Mouse (Mus musculus) hindbrain, embryonic 16.5 days (tissue): Measurements from ENCODE around the gene Slc8a3. TPM values are rescaled to one million over a fixed set of nuclear protein-coding genes. Genes with fewer than 3 reads are reported as not detected.

ENCODE experiments used
- ATAC-seq: fragments of 200-750 bp; cut with Nextera tagmentation; 2 replicates; pipeline ENCODE4 v1.8.0; 2017; ENCODE audit warnings: moderate TSS enrichment, moderate library complexity
- H3K27ac ChIP-seq: fragments of 300-500 bp; sonication (generic); 2 replicates; pipeline ENCODE4 v1.5.1; 2014; ENCODE audit warnings: low read depth, mild to moderate bottlenecking, control low read depth, low read length, moderate library complexity
- H3K27me3 ChIP-seq: fragments of 300-500 bp; sonication (generic); replicated peaks from 2 replicates; pipeline ENCODE4 v1.6.1; 2014; ENCODE audit warnings: low read length; ENCODE audit not compliant: control insufficient read depth, insufficient read depth
- H3K36me3 ChIP-seq: fragments of 300-500 bp; sonication (generic); 2 replicates; pipeline ENCODE4 v1.6.1; 2014; ENCODE audit warnings: mild to moderate bottlenecking, low read length, moderate library complexity, mixed read lengths; ENCODE audit not compliant: control insufficient read depth, insufficient read depth
- H3K4me1 ChIP-seq: fragments of 300-500 bp; sonication (generic); 2 replicates; pipeline ENCODE4 v1.6.1; 2014; ENCODE audit warnings: low read depth, low read length; ENCODE audit not compliant: control insufficient read depth, insufficient read depth
- H3K4me2 ChIP-seq: fragments of 300-500 bp; sonication (generic); 2 replicates; pipeline ENCODE4 v1.6.1; 2014; ENCODE audit warnings: mild to moderate bottlenecking, low read length, control low read depth, moderate library complexity
- H3K4me3 ChIP-seq: fragments of 300-500 bp; sonication (generic); 2 replicates; pipeline ENCODE4 v1.5.1; 2014; ENCODE audit warnings: mild to moderate bottlenecking, low read length, control low read depth, moderate library complexity
- H3K9ac ChIP-seq: fragments of 300-500 bp; sonication (generic); 2 replicates; pipeline ENCODE4 v1.6.1; 2014; ENCODE audit warnings: low read depth, mild to moderate bottlenecking, control low read depth, low read length, moderate library complexity
- H3K9me3 ChIP-seq: fragments of 300-500 bp; sonication (generic); 2 replicates; pipeline ENCODE4 v1.6.1; 2014; ENCODE audit warnings: mild to moderate bottlenecking, low read length, moderate library complexity; ENCODE audit not compliant: control insufficient read depth
- WGBS: fragments of 180-500 bp; shearing (Covaris S2); extraction: QIAGEN DNeasy Blood & Tissue Kit; methylation state at CpG from one replicate; pipeline ENCODE4 v1.1.7; 2014; 5-methylcytosine and 5-hydroxymethylcytosine counted together
- polyA plus RNA-seq: library from polyadenylated mRNA; unstranded; fragments of >200 nt; fragmentation: Nextera tagmentation; extraction: Ambion mirVana; gene quantifications from 2 replicates; pipeline ENCODE4 v1.2.1, GENCODE M21; 2015

Slc8a3 gene
- polyA plus RNA-seq, 1 experiment from 2014 or later = 11.2 TPM

GRCm38 (mm10) chr12:81173893-81174292 lies 159.1 kb downstream of the Slc8a3 start:
- Histone ChIP-seq H3K4me1 (no peaks in the 10 kb centered on the region), H3K9ac (no peak overlapping the region), H3K27ac (no peak overlapping the region), H3K27me3 (no peaks in the 10 kb centered on the region), H3K36me3 (no peaks in the 10 kb centered on the region), H3K4me2 (no peak overlapping the region), H3K4me3 (no peak overlapping the region), H3K9me3 (no peaks in the 10 kb centered on the region)
- no peak for ATAC-seq
- WGBS = 89% methylated on average over 4 of the region's 4 CpGs

GRCm38 (mm10) chr12:81173011-81173410 lies 160.0 kb downstream of the Slc8a3 start:
- no peaks in the 10 kb centered on the region for H3K27me3 ChIP-seq
- H3K4me1 ChIP-seq = no peaks in the 10 kb centered on the region
- H3K4me2 ChIP-seq = no peak overlapping the region
- no peak overlapping the region for H3K27ac ChIP-seq
- no peaks in the 10 kb centered on the region for H3K9me3 ChIP-seq
- 88% methylated on average over 3 of the region's 3 CpGs for WGBS
- H3K4me3 ChIP-seq = no peak overlapping the region
- H3K36me3 ChIP-seq = no peaks in the 10 kb centered on the region
- ATAC-seq = no peak
- no peak overlapping the region for H3K9ac ChIP-seq

GRCm38 (mm10) chr12:81170076-81170475 lies 162.9 kb downstream of the Slc8a3 start:
- no peaks in the 10 kb centered on the region for H3K9me3 ChIP-seq
- H3K9ac ChIP-seq = no peak overlapping the region
- WGBS = 85% methylated on average over 2 of the region's 2 CpGs
- ATAC-seq = no peak
- no peak overlapping the region for H3K27ac ChIP-seq
- H3K4me1 ChIP-seq = peaks cover 13% of the 10 kb centered on the region
- H3K4me3 ChIP-seq = no peak overlapping the region
- no peak overlapping the region for H3K4me2 ChIP-seq
- no peaks in the 10 kb centered on the region for H3K36me3 ChIP-seq
- H3K27me3 ChIP-seq = no peaks in the 10 kb centered on the region

- no peak overlapping the region for H3K9ac ChIP-seq
- no peaks in the 10 kb centered on the region for H3K36me3 ChIP-seq
- H3K9me3 ChIP-seq = no peaks in the 10 kb centered on the region
- H3K4me1 ChIP-seq = peaks cover 13% of the 10 kb centered on the region
- 86% methylated on average over 2 of the region's 2 CpGs for WGBS
- H3K27me3 ChIP-seq = no peaks in the 10 kb centered on the region
- no peak overlapping the region for H3K4me3 ChIP-seq
- no peak overlapping the region for H3K4me2 ChIP-seq
- H3K27ac ChIP-seq = no peak overlapping the region
- ATAC-seq = no peak
These were observed 164.5 kb downstream of the Slc8a3 start for GRCm38 (mm10) chr12:81168494-81168893.

- WGBS = 91% methylated on average over 7 of the region's 7 CpGs
- no peak for ATAC-seq
- H3K27ac ChIP-seq = no peak overlapping the region
These were observed 164.9 kb downstream of the Slc8a3 start for GRCm38 (mm10) chr12:81168031-81168430.

GRCm38 (mm10) chr12:81167142-81167541 lies 165.8 kb downstream of the Slc8a3 start:
- peak; percentile 44; the same call in 1 of the 2 replicates for ATAC-seq
- WGBS = 64% methylated on average over 9 of the region's 9 CpGs

More at GRCm38 (mm10) chr12:81168031-81168430, 164.9 kb downstream of the Slc8a3 start:
- no peak overlapping the region for H3K4me3 ChIP-seq
- no peak overlapping the region for H3K4me2 ChIP-seq
- H3K9ac ChIP-seq = no peak overlapping the region
- peaks cover 13% of the 10 kb centered on the region for H3K4me1 ChIP-seq
- no peaks in the 10 kb centered on the region for H3K27me3 ChIP-seq
- no peaks in the 10 kb centered on the region for H3K36me3 ChIP-seq
- no peaks in the 10 kb centered on the region for H3K9me3 ChIP-seq

GRCm38 (mm10) chr12:81166615-81167014 lies 166.4 kb downstream of the Slc8a3 start:
- Histone ChIP-seq H3K36me3 (no peaks in the 10 kb centered on the region), H3K9me3 (no peaks in the 10 kb centered on the region), H3K27ac (0 out of 2 replicates have a peak overlapping the region, but pooled peaks have one; percentile 24), H3K4me1 (peaks cover 13% of the 10 kb centered on the region), H3K27me3 (no peaks in the 10 kb centered on the region), H3K4me2 (no peak overlapping the region), H3K4me3 (no peak overlapping the region), H3K9ac (no peak overlapping the region; the same call in 1 of the 2 replicates)
- ATAC-seq = peak; percentile 52; the same call in 1 of the 2 replicates
- WGBS = 59% methylated on average over 8 of the region's 8 CpGs

More at GRCm38 (mm10) chr12:81167142-81167541, 165.8 kb downstream of the Slc8a3 start:
- Histone ChIP-seq H3K27ac (0 out of 2 replicates have a peak overlapping the region, but pooled peaks have one; percentile 24), H3K36me3 (no peaks in the 10 kb centered on the region), H3K9ac (no peak overlapping the region; the same call in 1 of the 2 replicates), H3K27me3 (no peaks in the 10 kb centered on the region), H3K4me1 (peaks cover 13% of the 10 kb centered on the region), H3K4me2 (no peak overlapping the region), H3K9me3 (no peaks in the 10 kb centered on the region), H3K4me3 (no peak overlapping the region)

GRCm38 (mm10) chr12:81166092-81166491 lies 166.9 kb downstream of the Slc8a3 start:
- no peak overlapping the region for H3K27ac ChIP-seq
- H3K27me3 ChIP-seq = no peaks in the 10 kb centered on the region
- H3K36me3 ChIP-seq = no peaks in the 10 kb centered on the region
- H3K4me3 ChIP-seq = no peak overlapping the region
- no peak overlapping the region for H3K4me2 ChIP-seq
- 11% methylated on average over 10 of the region's 10 CpGs for WGBS
- no peaks in the 10 kb centered on the region for H3K9me3 ChIP-seq
- no peak for ATAC-seq
- peak overlapping the region; percentile 8; the same call in 1 of the 2 replicates for H3K9ac ChIP-seq
- peaks cover 13% of the 10 kb centered on the region for H3K4me1 ChIP-seq

- Histone ChIP-seq H3K4me1 (peaks cover 13% of the 10 kb centered on the region), H3K27me3 (no peaks in the 10 kb centered on the region), H3K4me3 (no peak overlapping the region), H3K9ac (no peak overlapping the region), H3K9me3 (no peaks in the 10 kb centered on the region), H3K4me2 (no peak overlapping the region), H3K36me3 (no peaks in the 10 kb centered on the region), H3K27ac (no peak overlapping the region)
- 96% methylated on average over 3 of the region's 3 CpGs for WGBS
- ATAC-seq = no peak
These were observed 169.4 kb downstream of the Slc8a3 start for GRCm38 (mm10) chr12:81163566-81163965.
